Mouse (Mus musculus) thymus, adult 2 months (tissue): ENCODE results near the gene Hist1h2ac. TPM values are rescaled to one million over a fixed set of nuclear protein-coding genes. Genes with fewer than 3 reads are reported as not detected.
"Not testable (repeated sequence)": the region's sequence is repeated elsewhere in the genome, so short reads cannot be mapped to it uniquely, and the experiment has no call there.

Source experiments
- DNase-seq: peaks from one replicate; pipeline ENCODE4 v3.0.0; 2021
- H3K27ac ChIP-seq: fragments of 200-500 bp; 2 replicates; pipeline ENCODE4 v1.5.1; 2012; ENCODE audit warnings: low read length, control low read depth; ENCODE audit not compliant: control insufficient read depth, insufficient read depth
- H3K27me3 ChIP-seq: fragments of 200-500 bp; 2 replicates; pipeline ENCODE4 v1.6.1; 2012; ENCODE audit warnings: mild to moderate bottlenecking, low read length, moderate library complexity, mixed read lengths; ENCODE audit not compliant: control insufficient read depth, insufficient read depth
- H3K36me3 ChIP-seq: fragments of 200-500 bp; 2 replicates; pipeline ENCODE4 v1.6.1; 2012; ENCODE audit warnings: mild to moderate bottlenecking, low read length, moderate library complexity; ENCODE audit not compliant: control insufficient read depth, insufficient read depth
- H3K4me1 ChIP-seq: fragments of 200-500 bp; replicated peaks from 2 replicates; pipeline ENCODE4 v1.6.1; 2012; ENCODE audit warnings: low read length; ENCODE audit not compliant: control insufficient read depth, insufficient read depth
- H3K4me3 ChIP-seq: fragments of 200-500 bp; 2 replicates; pipeline ENCODE4 v1.5.1; 2012; ENCODE audit warnings: mild to moderate bottlenecking, low read length, control low read depth, moderate library complexity; ENCODE audit not compliant: control insufficient read depth, insufficient read depth
- CTCF ChIP-seq: fragments of 200-500 bp; IDR thresholded peaks from 2 replicates; pipeline ENCODE4 v1.5.1; 2012; ENCODE audit warnings: mild to moderate bottlenecking, control low read depth, low read length, moderate library complexity, borderline replicate concordance; ENCODE audit not compliant: control insufficient read depth, poor library complexity, insufficient read depth; ENCODE audit errors: extremely low read depth
- POLR2A ChIP-seq: fragments of 200-500 bp; IDR thresholded peaks from 2 replicates; pipeline ENCODE4 v1.6.1; 2012; ENCODE audit warnings: mild to moderate bottlenecking, low read length, control low read depth, moderate library complexity; ENCODE audit not compliant: control insufficient read depth, poor library complexity, insufficient read depth; ENCODE audit errors: extremely low read depth
- WGBS: fragments of 180-500 bp; shearing (Covaris S2); methylation state at CpG from one replicate; pipeline ENCODE4 v1.1.7; 2018; 5-methylcytosine and 5-hydroxymethylcytosine counted together
- polyA plus RNA-seq: library from polyadenylated mRNA; depleted of rRNA; stranded (reverse); fragments of >200 nt; gene quantifications from 2 replicates; pipeline ENCODE4 v1.2.3, GENCODE M21; 2012

The Hist1h2ac gene
- polyA plus RNA-seq, 1 experiment = 11.0 TPM

DNA sequence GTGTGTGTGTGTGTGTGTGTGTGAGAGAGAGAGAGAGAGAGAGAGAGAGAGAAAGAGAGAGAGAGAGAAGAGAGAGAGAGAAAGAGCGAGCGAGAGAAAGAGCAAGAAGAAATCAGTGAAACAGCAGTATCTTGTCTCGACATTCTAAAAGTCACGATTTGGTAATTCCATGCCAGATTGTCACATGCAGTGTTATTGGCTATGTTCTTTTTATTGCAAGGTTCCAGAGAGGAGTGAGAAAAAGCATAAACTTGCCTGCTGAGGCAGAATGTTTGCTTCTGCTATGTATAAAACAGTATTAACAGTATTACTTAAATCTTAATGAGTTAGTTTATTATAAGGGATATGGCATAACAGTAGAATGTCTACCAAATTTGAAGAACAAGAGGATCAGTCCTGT lies 2.2 kb upstream of the Hist1h2ac start:
- Histone ChIP-seq H3K4me1 (peaks cover 3% of the 10 kb centered on the region; the same call in 1 of the 2 replicates), H3K36me3 (no peaks in the 10 kb centered on the region), H3K4me3 (no peak overlapping the region), H3K27me3 (no peaks in the 10 kb centered on the region), H3K27ac (no peak overlapping the region; the same call in 1 of the 2 replicates)
- TF ChIP-seq POLR2A (no peak), CTCF (no peak)
- no peak for DNase-seq
- WGBS = 40% methylated on average over 4 of the region's 4 CpGs

DNA sequence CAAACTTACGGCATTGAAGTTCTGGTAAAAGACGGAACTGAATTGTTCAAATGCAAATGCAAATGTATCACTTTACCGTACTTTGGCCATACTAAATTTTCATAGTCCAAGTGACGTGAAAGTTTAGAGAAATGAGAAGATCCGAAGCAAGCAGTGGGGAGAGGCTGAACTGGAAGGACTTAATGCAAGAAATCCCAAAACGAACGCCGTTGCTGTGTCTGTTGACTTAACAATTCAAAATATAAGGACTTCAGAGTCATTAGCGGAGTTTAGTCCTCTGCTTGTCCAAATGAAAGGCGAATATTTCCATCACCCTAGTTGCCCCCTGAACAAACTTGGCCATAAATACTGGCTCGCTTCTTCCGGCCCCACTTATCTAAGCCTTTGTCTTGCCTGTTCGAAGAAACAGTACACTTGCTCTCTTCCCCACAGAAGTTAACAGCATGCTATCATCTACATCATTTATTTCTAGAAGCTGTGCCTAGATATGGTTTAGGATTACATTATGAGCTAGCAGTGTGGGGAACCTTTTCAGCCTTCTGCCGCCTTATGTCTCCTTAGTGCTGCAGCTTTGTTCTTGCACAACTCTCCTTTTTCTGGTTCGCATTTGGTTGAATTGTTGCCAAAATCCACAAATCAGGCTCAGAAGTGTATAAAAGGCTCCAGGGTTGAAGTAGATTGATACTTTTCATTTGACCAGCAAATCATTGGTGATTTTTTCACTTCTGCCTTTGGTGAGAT lies 1.5 kb upstream of the Hist1h2ac start:
- TF ChIP-seq CTCF = no peak
- TF ChIP-seq POLR2A = no peak
- Histone ChIP-seq H3K4me1 (peaks cover 3% of the 10 kb centered on the region; the same call in 1 of the 2 replicates), H3K36me3 (no peaks in the 10 kb centered on the region), H3K27me3 (no peaks in the 10 kb centered on the region), H3K4me3 (no peak overlapping the region), H3K27ac (peak overlapping the region; percentile 33; the same call in 1 of the 2 replicates)
- no peak for DNase-seq
- WGBS = 3% methylated on average over 15 of the region's 15 CpGs

- WGBS = under 1% methylated on average over 18 of the region's 37 CpGs
- peak; percentile 78; the same call in 1 of the 2 replicates for TF ChIP-seq POLR2A
- H3K27me3 ChIP-seq, H3K36me3 ChIP-seq, H3K4me1 ChIP-seq: not testable (repeated sequence)
- DNase-seq = peak; percentile 50
- H3K4me3 ChIP-seq = peak overlapping the region; percentile 75
- H3K27ac ChIP-seq = peak overlapping the region; percentile 100
Measured at GRCm38 (mm10) chr13:23684295-23684945, 672 bp upstream of the Hist1h2ac start.

- H3K27me3 ChIP-seq, DNase-seq, H3K36me3 ChIP-seq, H3K4me1 ChIP-seq: not testable (repeated sequence)
- Histone ChIP-seq H3K4me3 (peak overlapping the region; percentile 43), H3K27ac (peak overlapping the region; percentile 81)
- 19% methylated on average over 16 of the region's 30 CpGs for WGBS
Measured at GRCm38 (mm10) chr13:23682947-23683754, 597 bp downstream of the Hist1h2ac start.

DNA sequence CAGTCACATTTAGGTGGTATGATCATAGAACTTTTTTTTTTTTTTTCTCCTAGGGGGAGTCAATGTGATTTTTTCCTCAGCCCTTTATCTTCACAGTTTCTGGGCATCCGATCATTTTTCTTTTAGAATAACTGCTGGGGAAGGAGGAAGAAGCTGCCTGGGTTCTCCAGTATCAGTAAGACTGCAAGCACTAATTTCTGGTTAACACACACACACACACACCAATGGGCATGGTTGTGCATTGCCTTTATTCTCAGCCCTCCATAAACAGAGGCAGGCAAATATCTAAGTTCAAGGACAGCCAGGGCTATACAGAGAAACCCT lies 1.2 kb downstream of the Hist1h2ac start:
- no peak for DNase-seq
- Histone ChIP-seq H3K4me3 (no peak overlapping the region), H3K36me3 (no peaks in the 10 kb centered on the region), H3K4me1 (peaks cover 3% of the 10 kb centered on the region; the same call in 1 of the 2 replicates), H3K27me3 (no peaks in the 10 kb centered on the region), H3K27ac (peak overlapping the region; percentile 49; the same call in 1 of the 2 replicates)
- 84% methylated on average over 1 of the region's 1 CpGs for WGBS
- no peak for TF ChIP-seq CTCF
- no peak for TF ChIP-seq POLR2A

- 93% methylated on average over 6 of the region's 6 CpGs for whole genome bisulfite sequencing
- Histone ChIP-seq H3K27ac (no peak overlapping the region), H3K4me1 (peaks cover 3% of the 10 kb centered on the region; the same call in 1 of the 2 replicates), H3K36me3 (no peaks in the 10 kb centered on the region), H3K27me3 (no peaks in the 10 kb centered on the region), H3K4me3 (no peak overlapping the region)
- no peak for TF ChIP-seq CTCF
- TF ChIP-seq POLR2A = no peak
- no peak for DNase-seq
Measured at GRCm38 (mm10) chr13:23681990-23682582, 1.7 kb downstream of the Hist1h2ac start.
